Mouse (Mus musculus): ENCODE results near the gene Jarid2. TPM values are rescaled to one million over a fixed set of nuclear protein-coding genes. Genes with fewer than 3 reads are reported as not detected.

Gene Jarid2
- polyA plus RNA-seq, 1 experiment from 2014 or later: 84.6 TPM

GRCm38 (mm10) chr13:44915382-44915781 is 186.1 kb downstream of the Jarid2 start:
- Histone ChIP-seq H3K27ac (no peak overlapping the region), H3K4me3 (no peak overlapping the region), H3K9ac (no peak overlapping the region), H3K27me3 (no peaks in the 10 kb centered on the region), H3K36me3 (peaks cover 99% of the 10 kb centered on the region), H3K9me3 (replicated peaks) (no peaks in the 10 kb centered on the region), H3K4me1 (no peaks in the 10 kb centered on the region), H3K4me2 (replicated peaks) (no peak overlapping the region)
- ATAC-seq (ENCODE audit: low FRiP score): no peak
- WGBS: 97% methylated on average over 5 of the region's 5 CpGs

GRCm38 (mm10) chr13:44915945-44916344 is 186.7 kb downstream of the Jarid2 start:
- H3K4me3 ChIP-seq: no peak overlapping the region
- H3K4me2 ChIP-seq (replicated peaks): no peak overlapping the region
- H3K4me1 ChIP-seq: no peaks in the 10 kb centered on the region
- H3K9me3 ChIP-seq (replicated peaks): no peaks in the 10 kb centered on the region
- H3K36me3 ChIP-seq: peaks cover 99% of the 10 kb centered on the region
- no peak overlapping the region for H3K9ac ChIP-seq
- H3K27ac ChIP-seq: no peak overlapping the region
- no peaks in the 10 kb centered on the region for H3K27me3 ChIP-seq
- ATAC-seq (ENCODE audit: low FRiP score): no peak
- WGBS: 76% methylated on average over 4 of the region's 4 CpGs

GRCm38 (mm10) chr13:44917202-44917601 is 187.9 kb downstream of the Jarid2 start:
- Histone ChIP-seq H3K9me3 (replicated peaks) (no peaks in the 10 kb centered on the region), H3K9ac (no peak overlapping the region), H3K27me3 (no peaks in the 10 kb centered on the region), H3K4me3 (no peak overlapping the region), H3K36me3 (peaks cover 99% of the 10 kb centered on the region), H3K4me2 (replicated peaks) (no peak overlapping the region), H3K27ac (peak overlapping the region; percentile 30; the same call in 1 of the 2 replicates), H3K4me1 (no peaks in the 10 kb centered on the region)
- no peak for ATAC-seq (ENCODE audit: low FRiP score)
- whole genome bisulfite sequencing: 98% methylated on average over 4 of the region's 4 CpGs

- Histone ChIP-seq H3K9ac (no peak overlapping the region), H3K4me1 (no peaks in the 10 kb centered on the region), H3K4me3 (no peak overlapping the region), H3K27ac (no peak overlapping the region), H3K4me2 (replicated peaks) (no peak overlapping the region), H3K9me3 (replicated peaks) (no peaks in the 10 kb centered on the region), H3K36me3 (peaks cover 99% of the 10 kb centered on the region), H3K27me3 (no peaks in the 10 kb centered on the region)
- 97% methylated on average over 2 of the region's 2 CpGs for WGBS
- ATAC-seq (ENCODE audit: low FRiP score): no peak
Observed at GRCm38 (mm10) chr13:44918269-44918668, 189.0 kb downstream of the Jarid2 start.

- Histone ChIP-seq H3K36me3 (peaks cover 97% of the 10 kb centered on the region), H3K27me3 (no peaks in the 10 kb centered on the region), H3K4me3 (no peak overlapping the region), H3K9me3 (replicated peaks) (no peaks in the 10 kb centered on the region), H3K4me2 (replicated peaks) (no peak overlapping the region), H3K27ac (no peak overlapping the region), H3K9ac (no peak overlapping the region), H3K4me1 (no peaks in the 10 kb centered on the region)
- no peak for ATAC-seq (ENCODE audit: low FRiP score)
- 86% methylated on average over 10 of the region's 10 CpGs for WGBS
Observed at GRCm38 (mm10) chr13:44921095-44921494, 191.8 kb downstream of the Jarid2 start.

- Histone ChIP-seq H3K9me3 (replicated peaks) (no peaks in the 10 kb centered on the region), H3K36me3 (peaks cover 91% of the 10 kb centered on the region), H3K4me3 (no peak overlapping the region), H3K4me2 (replicated peaks) (no peak overlapping the region), H3K4me1 (no peaks in the 10 kb centered on the region), H3K9ac (no peak overlapping the region), H3K27ac (no peak overlapping the region), H3K27me3 (no peaks in the 10 kb centered on the region)
- 94% methylated on average over 5 of the region's 5 CpGs for WGBS
- no peak for ATAC-seq (ENCODE audit: low FRiP score)
Observed at GRCm38 (mm10) chr13:44921721-44922120, 192.4 kb downstream of the Jarid2 start.

GRCm38 (mm10) chr13:44924042-44924441 is 194.8 kb downstream of the Jarid2 start:
- Histone ChIP-seq H3K9ac (no peak overlapping the region), H3K9me3 (replicated peaks) (no peaks in the 10 kb centered on the region), H3K4me3 (no peak overlapping the region), H3K36me3 (peaks cover 68% of the 10 kb centered on the region), H3K27ac (no peak overlapping the region), H3K4me2 (replicated peaks) (no peak overlapping the region), H3K27me3 (no peaks in the 10 kb centered on the region), H3K4me1 (no peaks in the 10 kb centered on the region)
- ATAC-seq (ENCODE audit: low FRiP score): no peak
- WGBS: 92% methylated on average over 3 of the region's 3 CpGs

GRCm38 (mm10) chr13:44925173-44925572 is 195.9 kb downstream of the Jarid2 start:
- Histone ChIP-seq H3K9ac (no peak overlapping the region), H3K4me3 (no peak overlapping the region), H3K27ac (no peak overlapping the region), H3K4me2 (replicated peaks) (no peak overlapping the region), H3K9me3 (replicated peaks) (no peaks in the 10 kb centered on the region), H3K4me1 (no peaks in the 10 kb centered on the region), H3K27me3 (no peaks in the 10 kb centered on the region), H3K36me3 (peaks cover 56% of the 10 kb centered on the region)
- no peak for ATAC-seq (ENCODE audit: low FRiP score)
- WGBS: 96% methylated on average over 2 of the region's 2 CpGs

- Histone ChIP-seq H3K4me2 (replicated peaks) (no peak overlapping the region), H3K27me3 (no peaks in the 10 kb centered on the region), H3K9ac (no peak overlapping the region), H3K4me1 (no peaks in the 10 kb centered on the region), H3K4me3 (no peak overlapping the region), H3K36me3 (peaks cover 46% of the 10 kb centered on the region), H3K27ac (no peak overlapping the region), H3K9me3 (replicated peaks) (no peaks in the 10 kb centered on the region)
- ATAC-seq (ENCODE audit: low FRiP score): no peak
- WGBS: 92% methylated on average over 2 of the region's 2 CpGs
Observed at GRCm38 (mm10) chr13:44926311-44926710, 197.0 kb downstream of the Jarid2 start.

GRCm38 (mm10) chr13:44932307-44933264 is 203.3 kb downstream of the Jarid2 start:
- no peaks in the 10 kb centered on the region for H3K27me3 ChIP-seq
- 71% methylated on average over 18 of the region's 18 CpGs for WGBS
- H3K36me3 ChIP-seq: no peaks in the 10 kb centered on the region
- no peaks in the 10 kb centered on the region for H3K9me3 ChIP-seq (replicated peaks)
- H3K4me2 ChIP-seq (replicated peaks): no peak overlapping the region
- H3K4me1 ChIP-seq: peaks cover 15% of the 10 kb centered on the region
- H3K27ac ChIP-seq: peak overlapping the region; percentile 44; the same call in 1 of the 2 replicates
- ATAC-seq (ENCODE audit: low FRiP score): no peak
- no peak overlapping the region for H3K9ac ChIP-seq
- no peak overlapping the region for H3K4me3 ChIP-seq

GRCm38 (mm10) chr13:44933575-44933974 is 204.3 kb downstream of the Jarid2 start:
- no peak overlapping the region for H3K4me3 ChIP-seq
- no peak overlapping the region for H3K9ac ChIP-seq
- peaks cover 15% of the 10 kb centered on the region for H3K4me1 ChIP-seq
- H3K36me3 ChIP-seq: no peaks in the 10 kb centered on the region
- H3K27ac ChIP-seq: no peak overlapping the region
- no peak overlapping the region for H3K4me2 ChIP-seq (replicated peaks)
- no peaks in the 10 kb centered on the region for H3K9me3 ChIP-seq (replicated peaks)
- 40% methylated on average over 7 of the region's 7 CpGs for WGBS
- H3K27me3 ChIP-seq: no peaks in the 10 kb centered on the region
- ATAC-seq (ENCODE audit: low FRiP score): no peak

- 85% methylated on average over 3 of the region's 3 CpGs for WGBS
- no peak overlapping the region for H3K9ac ChIP-seq
- H3K4me1 ChIP-seq: peaks cover 14% of the 10 kb centered on the region
- H3K4me3 ChIP-seq: no peak overlapping the region
- no peak for ATAC-seq (ENCODE audit: low FRiP score)
- no peak overlapping the region for H3K27ac ChIP-seq
- no peak overlapping the region for H3K4me2 ChIP-seq (replicated peaks)
- H3K27me3 ChIP-seq: no peaks in the 10 kb centered on the region
- H3K9me3 ChIP-seq (replicated peaks): no peaks in the 10 kb centered on the region
- H3K36me3 ChIP-seq: no peaks in the 10 kb centered on the region
Observed at GRCm38 (mm10) chr13:44937681-44938080, 208.4 kb downstream of the Jarid2 start.

All from hindbrain, embryonic 12.5 days (tissue).